Mouse (Mus musculus) liver, embryonic 11.5 days (tissue): Measurements from ENCODE around the gene Lrch1. TPM values are rescaled to one million over a fixed set of nuclear protein-coding genes. Genes with fewer than 3 reads are reported as not detected.
A peak's percentile ranks its signal among the peaks of the same experiment; 100 is the strongest.

Experiments used
- ATAC-seq: fragments of 200-750 bp; cut with Nextera tagmentation; replicated peaks from 2 replicates; pipeline ENCODE4 v1.8.0; 2017; ENCODE audit warnings: moderate number of reproducible peaks, mild to moderate bottlenecking, moderate TSS enrichment, moderate library complexity; ENCODE audit not compliant: low FRiP score
- DNase-seq: peaks from one replicate; pipeline ENCODE4 v3.0.0-alpha.2; 2017; ENCODE audit warnings: low spot score
- H3K27ac ChIP-seq: fragments of 300-500 bp; sonication (generic); 2 replicates; pipeline ENCODE4 v1.5.1; 2014; ENCODE audit warnings: mild to moderate bottlenecking, low read depth, low read length, control low read depth
- H3K27me3 ChIP-seq: fragments of 300-500 bp; sonication (generic); replicated peaks from 2 replicates; pipeline ENCODE4 v1.6.1; 2014; ENCODE audit warnings: low read length, mixed read lengths; ENCODE audit not compliant: control insufficient read depth, insufficient read depth
- H3K36me3 ChIP-seq: fragments of 300-500 bp; sonication (generic); 2 replicates; pipeline ENCODE4 v1.6.1; 2014; ENCODE audit warnings: mild to moderate bottlenecking, low read length, moderate library complexity, mixed read lengths; ENCODE audit not compliant: control insufficient read depth, insufficient read depth
- H3K4me1 ChIP-seq: fragments of 300-500 bp; sonication (generic); replicated peaks from 2 replicates; pipeline ENCODE4 v1.6.1; 2014; ENCODE audit warnings: low read length, mixed read lengths; ENCODE audit not compliant: control insufficient read depth, insufficient read depth
- H3K4me2 ChIP-seq: fragments of 300-500 bp; sonication (generic); 2 replicates; pipeline ENCODE4 v1.6.1; 2014; ENCODE audit warnings: mild to moderate bottlenecking, control low read depth, moderate library complexity
- H3K4me3 ChIP-seq: fragments of 300-500 bp; sonication (generic); 2 replicates; pipeline ENCODE4 v1.5.1; 2014; ENCODE audit warnings: low read depth, low read length, control low read depth
- H3K9ac ChIP-seq: fragments of 300-500 bp; sonication (generic); 2 replicates; pipeline ENCODE4 v1.6.1; 2014; ENCODE audit warnings: low read depth, low read length, control low read depth
- H3K9me3 ChIP-seq: fragments of 300-500 bp; sonication (generic); 2 replicates; pipeline ENCODE4 v1.6.1; 2016; ENCODE audit warnings: low read length, inconsistent platforms, mixed read lengths; ENCODE audit not compliant: control insufficient read depth
- WGBS: fragments of 180-500 bp; shearing (Covaris S2); extraction: QIAGEN DNeasy Blood & Tissue Kit; methylation state at CpG from one replicate; pipeline ENCODE4 v1.1.7; 2014; 5-methylcytosine and 5-hydroxymethylcytosine counted together
- polyA plus RNA-seq: library from polyadenylated mRNA; unstranded; fragments of >200 nt; fragmentation: Nextera tagmentation; extraction: Ambion mirVana; gene quantifications from 2 replicates; pipeline ENCODE4 v1.2.1, GENCODE M21; 2014

Gene Lrch1
- polyA plus RNA-seq, 1 experiment from 2014 or later = 8.0 TPM

- no peaks in the 10 kb centered on the region for H3K27me3 ChIP-seq
- WGBS = 63% methylated on average over 16 of the region's 16 CpGs
- no peaks in the 10 kb centered on the region; the same call in 1 of the 2 replicates for H3K4me1 ChIP-seq
- ATAC-seq (no peak), DNase-seq (no peak)
- H3K9me3 ChIP-seq = no peaks in the 10 kb centered on the region
- no peak overlapping the region for H3K9ac ChIP-seq
- H3K4me2 ChIP-seq = no peak overlapping the region
- no peaks in the 10 kb centered on the region for H3K36me3 ChIP-seq
- no peak overlapping the region for H3K4me3 ChIP-seq
- no peak overlapping the region for H3K27ac ChIP-seq
These were observed 94.5 kb downstream of the Lrch1 start for GRCm38 (mm10) chr14:74852965-74853758.

GRCm38 (mm10) chr14:74851866-74852265 lies 95.8 kb downstream of the Lrch1 start:
- WGBS = 76% methylated on average over 9 of the region's 9 CpGs
- ATAC-seq (no peak), DNase-seq (no peak)
- peaks cover 2% of the 10 kb centered on the region for H3K4me1 ChIP-seq
- H3K4me3 ChIP-seq = no peak overlapping the region
- H3K27ac ChIP-seq = no peak overlapping the region
- no peaks in the 10 kb centered on the region for H3K9me3 ChIP-seq
- no peak overlapping the region for H3K9ac ChIP-seq
- H3K4me2 ChIP-seq = no peak overlapping the region
- no peaks in the 10 kb centered on the region for H3K27me3 ChIP-seq
- H3K36me3 ChIP-seq = no peaks in the 10 kb centered on the region

- H3K9me3 ChIP-seq = no peaks in the 10 kb centered on the region
- no peak overlapping the region for H3K4me3 ChIP-seq
- H3K36me3 ChIP-seq = no peaks in the 10 kb centered on the region
- H3K27me3 ChIP-seq = no peaks in the 10 kb centered on the region
- 74% methylated on average over 6 of the region's 6 CpGs for WGBS
- peaks cover 4% of the 10 kb centered on the region for H3K4me1 ChIP-seq
- DNase-seq (no peak), ATAC-seq (no peak)
- H3K9ac ChIP-seq = no peak overlapping the region
- no peak overlapping the region for H3K4me2 ChIP-seq
- H3K27ac ChIP-seq = no peak overlapping the region
These were observed 98.7 kb downstream of the Lrch1 start for GRCm38 (mm10) chr14:74849020-74849419.

GRCm38 (mm10) chr14:74848224-74848623 lies 99.5 kb downstream of the Lrch1 start:
- H3K27me3 ChIP-seq = no peaks in the 10 kb centered on the region
- no peak for ATAC-seq
- H3K4me2 ChIP-seq = no peak overlapping the region
- DNase-seq = no peak
- H3K4me1 ChIP-seq = peaks cover 4% of the 10 kb centered on the region
- no peaks in the 10 kb centered on the region for H3K9me3 ChIP-seq
- H3K4me3 ChIP-seq = no peak overlapping the region
- WGBS = 87% methylated on average over 5 of the region's 5 CpGs
- no peaks in the 10 kb centered on the region for H3K36me3 ChIP-seq
- H3K9ac ChIP-seq = no peak overlapping the region
- no peak overlapping the region for H3K27ac ChIP-seq

- no peak overlapping the region for H3K9ac ChIP-seq
- no peaks in the 10 kb centered on the region for H3K27me3 ChIP-seq
- H3K36me3 ChIP-seq = no peaks in the 10 kb centered on the region
- WGBS = 50% methylated on average over 14 of the region's 14 CpGs
- ATAC-seq (no peak; the same call in 1 of the 2 replicates), DNase-seq (no peak)
- H3K4me3 ChIP-seq = peak overlapping the region; percentile 10; the same call in 1 of the 2 replicates
- H3K27ac ChIP-seq = no peak overlapping the region
- peaks cover 4% of the 10 kb centered on the region for H3K4me1 ChIP-seq
- peak overlapping the region; percentile 46 for H3K4me2 ChIP-seq
- no peaks in the 10 kb centered on the region for H3K9me3 ChIP-seq
These were observed 100.2 kb downstream of the Lrch1 start for GRCm38 (mm10) chr14:74847311-74848133.

- H3K27ac ChIP-seq = no peak overlapping the region
- 35% methylated on average over 5 of the region's 5 CpGs for WGBS
- ATAC-seq = no peak
- H3K4me1 ChIP-seq = peaks cover 4% of the 10 kb centered on the region
- no peaks in the 10 kb centered on the region for H3K36me3 ChIP-seq
- no peak overlapping the region for H3K4me2 ChIP-seq
- no peak overlapping the region for H3K9ac ChIP-seq
- H3K4me3 ChIP-seq = no peak overlapping the region
- no peak for DNase-seq
- no peaks in the 10 kb centered on the region for H3K27me3 ChIP-seq
- H3K9me3 ChIP-seq = no peaks in the 10 kb centered on the region
These were observed 101.0 kb downstream of the Lrch1 start for GRCm38 (mm10) chr14:74846668-74847067.

GRCm38 (mm10) chr14:74845661-74846274 lies 101.9 kb downstream of the Lrch1 start:
- ATAC-seq = 0 out of 2 replicates have a peak, but pooled peaks have one; percentile 29
- no peaks in the 10 kb centered on the region for H3K36me3 ChIP-seq
- H3K9me3 ChIP-seq = no peaks in the 10 kb centered on the region
- 60% methylated on average over 2 of the region's 2 CpGs for WGBS
- H3K27ac ChIP-seq = 0 out of 2 replicates have a peak overlapping the region, but pooled peaks have one; percentile 13
- no peak overlapping the region for H3K9ac ChIP-seq
- no peaks in the 10 kb centered on the region for H3K27me3 ChIP-seq
- H3K4me3 ChIP-seq = no peak overlapping the region
- H3K4me1 ChIP-seq = peaks cover 4% of the 10 kb centered on the region
- no peak for DNase-seq
- no peak overlapping the region for H3K4me2 ChIP-seq

GRCm38 (mm10) chr14:74841708-74842107 lies 106.0 kb downstream of the Lrch1 start:
- 48% methylated on average over 2 of the region's 2 CpGs for WGBS
- ATAC-seq = no peak

More at GRCm38 (mm10) chr14:74841708-74842107, 106.0 kb downstream of the Lrch1 start:
- Histone ChIP-seq H3K36me3 (no peaks in the 10 kb centered on the region), H3K9me3 (no peaks in the 10 kb centered on the region), H3K9ac (no peak overlapping the region), H3K27ac (no peak overlapping the region), H3K4me3 (no peak overlapping the region), H3K4me2 (no peak overlapping the region), H3K27me3 (no peaks in the 10 kb centered on the region), H3K4me1 (peaks cover 2% of the 10 kb centered on the region; the same call in 1 of the 2 replicates)
- no peak for DNase-seq
